Mouse (Mus musculus): ENCODE measurements around the gene Rasl10b.

GRCm38 (mm10) chr11:83441235-83441634 is 32.3 kb downstream of the Rasl10b start:
- no peak for TF ChIP-seq CTCF (IDR thresholded peaks at IDR 0.05; ENCODE audit: control insufficient read depth, insufficient read depth, insufficient read length)
- no peak for TF ChIP-seq USF1 (IDR thresholded peaks at IDR 0.05; ENCODE audit: low read depth)
- TF ChIP-seq CEBPB (IDR thresholded peaks at IDR 0.05; ENCODE audit: low read depth), result no peak
- no peak for TF ChIP-seq MAX (IDR thresholded peaks at IDR 0.05)
- no peak for TF ChIP-seq MYOG (IDR thresholded peaks at IDR 0.05; ENCODE audit: control insufficient read depth, extremely low read depth, insufficient read length)
- no peak for TF ChIP-seq MYOD1 (IDR thresholded peaks at IDR 0.05; ENCODE audit: control insufficient read depth, insufficient read length, low read depth)
- TF ChIP-seq FOSL1 (IDR thresholded peaks at IDR 0.05; ENCODE audit: insufficient read depth, low read length, poor library complexity, severe bottlenecking), result no peak

Measured in C2C12 (cell line).